Mouse (Mus musculus) erythroblast, embryonic 14.5 days (primary cell): ENCODE measurements at regions not wholly inside any gene's neighbourhood (a gene's known extent, or its start where the extent isn't known, plus 50 kb on each side); places are given as distances from the start of the nearest gene placed in this dataset.

Experiments
- GATA1 ChIP-seq: IDR thresholded peaks from 2 replicates; pipeline ENCODE4 v1.6.1; 2012; ENCODE audit warnings: low read length, inconsistent platforms, mixed read lengths
- TAL1 ChIP-seq: IDR thresholded peaks from 3 replicates; pipeline ENCODE4 v1.6.1; 2012; ENCODE audit warnings: low read length, inconsistent platforms, mixed read lengths

GRCm38 (mm10) chr14:76324246-76324645, 90.5 kb upstream of the Tsc22d1 start:
- TF ChIP-seq GATA1, result no peak
- no peak for TF ChIP-seq TAL1
